Mouse (Mus musculus) limb, embryonic 12.5 days (tissue): Measurements from ENCODE around the gene Cadm1. TPM values are rescaled to one million over a fixed set of nuclear protein-coding genes. Genes with fewer than 3 reads are reported as not detected.

Experiments used
- ATAC-seq: fragments of 200-750 bp; cut with Nextera tagmentation; 2 replicates; pipeline ENCODE4 v1.8.0; 2017; ENCODE audit warnings: low read depth, moderate TSS enrichment; ENCODE audit not compliant: insufficient number of reproducible peaks, insufficient read depth, low FRiP score, low TSS enrichment
- H3K27ac ChIP-seq: fragments of 300-500 bp; sonication (generic); 2 replicates; pipeline ENCODE4 v1.5.1; 2016; ENCODE audit warnings: mild to moderate bottlenecking, moderate library complexity
- H3K27me3 ChIP-seq: fragments of 300-500 bp; sonication (generic); 2 replicates; pipeline ENCODE4 v1.6.1; 2016; ENCODE audit warnings: mild to moderate bottlenecking, moderate library complexity
- H3K36me3 ChIP-seq: fragments of 300-500 bp; sonication (generic); 2 replicates; pipeline ENCODE4 v1.6.1; 2016; ENCODE audit warnings: mild to moderate bottlenecking, moderate library complexity
- H3K4me1 ChIP-seq: fragments of 300-500 bp; sonication (generic); replicated peaks from 2 replicates; pipeline ENCODE4 v1.6.1; 2016
- H3K4me2 ChIP-seq: fragments of 300-500 bp; sonication (generic); 2 replicates; pipeline ENCODE4 v1.6.1; 2016; ENCODE audit warnings: mild to moderate bottlenecking, moderate library complexity
- H3K4me3 ChIP-seq: fragments of 300-500 bp; sonication (generic); replicated peaks from 2 replicates; pipeline ENCODE4 v1.5.1; 2016; ENCODE audit warnings: mild to moderate bottlenecking
- H3K9ac ChIP-seq: fragments of 300-500 bp; sonication (generic); replicated peaks from 2 replicates; pipeline ENCODE4 v1.6.1; 2016; ENCODE audit warnings: mild to moderate bottlenecking, moderate library complexity
- H3K9me3 ChIP-seq: fragments of 300-500 bp; sonication (generic); 2 replicates; pipeline ENCODE4 v1.6.1; 2016; ENCODE audit warnings: mild to moderate bottlenecking, moderate library complexity
- WGBS: fragments of 180-500 bp; shearing (Covaris S2); methylation state at CpG from one replicate; pipeline ENCODE4 v1.1.7; 2016; 5-methylcytosine and 5-hydroxymethylcytosine counted together
- polyA plus RNA-seq: library from polyadenylated mRNA; unstranded; fragments of >200 nt; fragmentation: Nextera tagmentation; extraction: Ambion mirVana; gene quantifications from 2 replicates; pipeline ENCODE4 v1.2.1, GENCODE M21; 2016

Cadm1 gene
- polyA plus RNA-seq, 1 experiment from 2014 or later, result 46.6 TPM

DNA sequence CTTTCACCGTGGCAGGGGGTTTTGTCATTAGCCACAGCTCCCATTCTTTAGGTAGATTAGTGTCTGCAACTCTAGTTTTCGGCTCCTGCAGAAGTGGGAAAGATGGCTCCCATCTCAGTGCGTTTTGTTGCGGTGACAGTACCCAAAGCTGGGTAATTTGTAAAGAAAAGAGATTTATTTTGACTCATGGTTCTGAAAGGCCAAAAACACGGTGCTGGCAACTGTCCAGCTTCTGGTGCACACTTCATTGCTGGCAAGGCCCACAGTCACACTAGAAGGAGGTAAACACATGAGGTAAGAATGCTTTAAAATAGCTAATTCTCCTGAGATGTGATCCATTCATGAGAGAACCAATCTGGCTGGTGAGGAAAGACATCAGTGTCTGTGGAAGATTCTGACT, 18.9 kb downstream of the Cadm1 start:
- no peak overlapping the region for H3K27ac ChIP-seq
- no peak overlapping the region for H3K4me3 ChIP-seq
- no peaks in the 10 kb centered on the region for H3K36me3 ChIP-seq
- H3K9me3 ChIP-seq, result no peaks in the 10 kb centered on the region
- no peak overlapping the region for H3K9ac ChIP-seq
- no peak overlapping the region for H3K4me2 ChIP-seq
- 92% methylated on average over 5 of the region's 5 CpGs for WGBS
- ATAC-seq, result no peak
- H3K4me1 ChIP-seq, result peaks cover 24% of the 10 kb centered on the region
- H3K27me3 ChIP-seq, result peaks cover 15% of the 10 kb centered on the region

DNA sequence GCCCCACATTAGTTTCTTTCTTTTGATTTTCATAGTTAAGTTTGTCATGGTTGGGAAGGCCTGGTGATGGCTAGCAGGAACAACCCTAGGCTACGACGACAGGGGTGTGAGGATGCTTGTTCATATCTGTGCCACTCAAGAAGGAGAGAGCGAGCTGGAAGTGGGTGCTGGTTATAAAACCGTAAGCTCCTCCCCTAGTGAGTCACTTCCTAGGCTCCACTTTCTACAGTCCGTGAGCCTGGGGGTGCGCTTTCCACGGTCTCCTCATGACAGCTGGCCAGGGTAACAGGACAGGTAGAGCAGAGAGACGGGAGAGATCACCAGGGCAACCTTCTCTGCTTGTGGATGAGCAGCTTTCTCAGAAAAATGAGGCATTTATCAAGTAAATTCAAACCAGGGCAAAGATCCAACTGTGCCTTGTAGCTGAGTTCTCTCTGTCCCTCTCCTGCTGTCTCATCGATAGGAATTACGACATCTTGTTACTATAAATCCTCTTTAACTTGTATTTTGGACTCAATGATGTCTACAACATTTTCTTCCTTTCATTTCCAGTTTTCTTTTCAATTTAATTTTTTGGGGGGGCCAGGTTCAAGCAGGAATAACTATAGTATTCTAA, 23.1 kb downstream of the Cadm1 start:
- Histone ChIP-seq H3K9me3 (no peaks in the 10 kb centered on the region), H3K4me3 (no peak overlapping the region), H3K36me3 (no peaks in the 10 kb centered on the region), H3K4me2 (no peak overlapping the region), H3K9ac (no peak overlapping the region), H3K4me1 (peaks cover 9% of the 10 kb centered on the region), H3K27me3 (no peaks in the 10 kb centered on the region), H3K27ac (no peak overlapping the region)
- WGBS, result 91% methylated on average over 10 of the region's 10 CpGs
- ATAC-seq, result no peak

- H3K36me3 ChIP-seq, result no peaks in the 10 kb centered on the region
- no peak overlapping the region for H3K27ac ChIP-seq
- peaks cover 5% of the 10 kb centered on the region; the same call in 1 of the 2 replicates for H3K9me3 ChIP-seq
- H3K4me3 ChIP-seq, result no peak overlapping the region
- no peak overlapping the region for H3K9ac ChIP-seq
- no peak overlapping the region for H3K4me2 ChIP-seq
- WGBS, result 94% methylated on average over 3 of the region's 3 CpGs
- ATAC-seq, result no peak
- no peaks in the 10 kb centered on the region for H3K27me3 ChIP-seq
- H3K4me1 ChIP-seq, result peaks cover 9% of the 10 kb centered on the region
Measured at GRCm38 (mm10) chr9:47560726-47561125, 30.8 kb downstream of the Cadm1 start.

DNA sequence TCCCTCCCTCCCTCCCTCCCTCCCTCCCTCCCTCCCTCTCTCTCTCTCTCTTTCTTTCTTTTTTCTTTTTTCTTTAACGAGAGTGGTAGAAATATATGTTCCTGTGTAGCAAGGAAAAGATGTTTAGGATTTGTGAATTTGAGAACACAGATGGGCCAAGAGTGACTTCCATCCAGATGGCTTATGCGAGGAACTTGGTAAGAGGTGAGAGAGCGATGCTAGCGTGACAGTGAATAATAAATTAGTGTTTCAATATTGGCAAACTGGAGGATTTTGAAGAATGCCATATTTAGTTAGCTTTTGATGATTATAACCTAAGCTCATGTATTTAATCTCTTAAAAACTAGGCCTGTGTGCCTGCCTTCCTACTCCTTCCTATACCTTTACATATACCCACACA, 31.6 kb downstream of the Cadm1 start:
- H3K9me3 ChIP-seq, result peaks cover 5% of the 10 kb centered on the region; the same call in 1 of the 2 replicates
- H3K27ac ChIP-seq, result no peak overlapping the region
- H3K4me2 ChIP-seq, result no peak overlapping the region
- H3K4me3 ChIP-seq, result no peak overlapping the region
- no peak overlapping the region for H3K9ac ChIP-seq
- ATAC-seq, result no peak
- H3K4me1 ChIP-seq, result peaks cover 5% of the 10 kb centered on the region
- no peaks in the 10 kb centered on the region for H3K36me3 ChIP-seq
- H3K27me3 ChIP-seq, result no peaks in the 10 kb centered on the region
- 86% methylated on average over 3 of the region's 4 CpGs for WGBS

GRCm38 (mm10) chr9:47565088-47565487, 35.1 kb downstream of the Cadm1 start:
- H3K4me2 ChIP-seq, result no peak overlapping the region
- no peak overlapping the region for H3K4me3 ChIP-seq
- H3K27ac ChIP-seq, result no peak overlapping the region
- no peak overlapping the region for H3K9ac ChIP-seq
- no peaks in the 10 kb centered on the region; the same call in 1 of the 2 replicates for H3K4me1 ChIP-seq
- peaks cover 5% of the 10 kb centered on the region; the same call in 1 of the 2 replicates for H3K27me3 ChIP-seq
- no peaks in the 10 kb centered on the region for H3K36me3 ChIP-seq
- no peak for ATAC-seq
- WGBS, result 60% methylated on average over 5 of the region's 5 CpGs
- H3K9me3 ChIP-seq, result peaks cover 5% of the 10 kb centered on the region; the same call in 1 of the 2 replicates

DNA sequence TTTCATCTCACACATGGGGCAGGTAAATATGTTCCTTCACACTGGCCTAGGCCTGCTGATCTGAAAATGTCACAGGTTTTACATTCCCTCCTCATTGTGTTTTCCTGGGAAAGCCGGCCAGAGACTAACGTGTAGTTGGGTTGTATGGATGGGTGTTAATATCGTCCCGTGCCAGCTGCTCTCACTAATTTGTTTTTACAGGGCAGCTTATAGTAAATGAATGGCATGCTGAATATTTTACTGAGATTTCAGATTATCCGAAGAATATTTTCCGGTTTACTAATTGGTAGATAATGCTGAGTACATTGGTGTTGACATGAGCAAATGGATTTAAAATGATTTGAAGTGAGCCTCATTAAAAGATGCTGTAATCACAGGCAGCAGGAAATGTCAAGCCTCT, 37.9 kb downstream of the Cadm1 start:
- Histone ChIP-seq H3K9ac (no peak overlapping the region), H3K4me1 (no peaks in the 10 kb centered on the region; the same call in 1 of the 2 replicates), H3K4me2 (no peak overlapping the region), H3K27me3 (peaks cover 5% of the 10 kb centered on the region; the same call in 1 of the 2 replicates), H3K27ac (no peak overlapping the region), H3K4me3 (no peak overlapping the region), H3K36me3 (no peaks in the 10 kb centered on the region), H3K9me3 (no peaks in the 10 kb centered on the region)
- ATAC-seq, result no peak
- WGBS, result 69% methylated on average over 6 of the region's 6 CpGs

- H3K27me3 ChIP-seq, result peaks cover 12% of the 10 kb centered on the region; the same call in 1 of the 2 replicates
- no peaks in the 10 kb centered on the region for H3K9me3 ChIP-seq
- no peak overlapping the region for H3K4me3 ChIP-seq
- H3K4me1 ChIP-seq, result peaks cover 17% of the 10 kb centered on the region
- 67% methylated on average over 4 of the region's 4 CpGs for WGBS
- H3K4me2 ChIP-seq, result no peak overlapping the region
- ATAC-seq, result no peak
- H3K36me3 ChIP-seq, result no peaks in the 10 kb centered on the region
- no peak overlapping the region for H3K9ac ChIP-seq
- H3K27ac ChIP-seq, result no peak overlapping the region
Measured at GRCm38 (mm10) chr9:47570184-47570583, 40.2 kb downstream of the Cadm1 start.

GRCm38 (mm10) chr9:47571461-47571860, 41.5 kb downstream of the Cadm1 start:
- H3K9ac ChIP-seq, result no peak overlapping the region
- H3K4me2 ChIP-seq, result no peak overlapping the region
- H3K4me3 ChIP-seq, result no peak overlapping the region
- peaks cover 16% of the 10 kb centered on the region; the same call in 1 of the 2 replicates for H3K27me3 ChIP-seq
- WGBS, result 87% methylated on average over 7 of the region's 7 CpGs
- no peak for ATAC-seq
- H3K4me1 ChIP-seq, result peaks cover 29% of the 10 kb centered on the region
- no peaks in the 10 kb centered on the region for H3K9me3 ChIP-seq
- H3K36me3 ChIP-seq, result no peaks in the 10 kb centered on the region
- H3K27ac ChIP-seq, result no peak overlapping the region

GRCm38 (mm10) chr9:47572132-47572531, 42.2 kb downstream of the Cadm1 start:
- ATAC-seq, result no peak
- no peak overlapping the region for H3K4me3 ChIP-seq
- no peak overlapping the region for H3K9ac ChIP-seq
- no peak overlapping the region for H3K4me2 ChIP-seq
- no peaks in the 10 kb centered on the region for H3K36me3 ChIP-seq
- peaks cover 19% of the 10 kb centered on the region; the same call in 1 of the 2 replicates for H3K27me3 ChIP-seq
- peaks cover 31% of the 10 kb centered on the region for H3K4me1 ChIP-seq
- no peaks in the 10 kb centered on the region for H3K9me3 ChIP-seq
- no peak overlapping the region for H3K27ac ChIP-seq
- 70% methylated on average over 5 of the region's 5 CpGs for WGBS

GRCm38 (mm10) chr9:47573456-47573855, 43.5 kb downstream of the Cadm1 start:
- no peak for ATAC-seq
- Histone ChIP-seq H3K36me3 (no peaks in the 10 kb centered on the region), H3K27ac (no peak overlapping the region), H3K4me2 (no peak overlapping the region), H3K9me3 (no peaks in the 10 kb centered on the region), H3K27me3 (peaks cover 22% of the 10 kb centered on the region; the same call in 1 of the 2 replicates), H3K4me3 (no peak overlapping the region), H3K9ac (no peak overlapping the region), H3K4me1 (peaks cover 31% of the 10 kb centered on the region)
- 83% methylated on average over 7 of the region's 7 CpGs for WGBS

DNA sequence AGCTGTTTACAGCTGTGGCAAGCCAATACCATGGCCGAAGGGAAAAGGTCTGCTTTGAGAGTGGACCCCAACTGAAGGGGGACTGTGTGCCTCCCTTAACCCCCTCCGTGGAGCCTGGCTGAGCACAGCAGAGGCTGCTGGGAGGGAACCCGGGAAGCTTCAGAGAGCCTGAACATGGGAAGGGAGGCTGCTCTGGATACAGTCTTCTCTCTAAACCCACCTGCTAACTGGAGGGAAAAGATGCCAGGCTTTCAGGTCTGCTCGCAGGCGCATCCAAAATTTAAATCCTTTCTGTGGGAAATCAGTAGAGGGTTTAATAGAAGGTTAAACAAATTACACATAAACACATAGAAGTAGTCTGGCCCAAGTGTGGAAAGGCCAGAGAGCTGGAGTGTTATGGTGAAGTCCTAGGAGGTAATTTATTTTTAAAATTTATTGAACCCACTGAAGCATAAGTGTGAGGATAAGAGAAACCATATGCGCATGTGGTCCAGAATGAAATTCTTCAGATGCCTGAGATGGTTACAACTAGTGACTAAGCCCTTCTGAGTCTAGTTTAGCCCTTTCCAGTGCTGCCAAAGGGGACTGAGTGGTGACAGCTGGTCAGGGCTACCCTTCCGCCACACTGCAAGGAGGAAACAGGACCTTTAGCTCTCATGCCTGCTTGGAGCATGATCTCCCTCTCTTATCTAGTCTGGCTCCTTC, 44.9 kb downstream of the Cadm1 start:
- Histone ChIP-seq H3K9me3 (no peaks in the 10 kb centered on the region), H3K36me3 (no peaks in the 10 kb centered on the region), H3K27ac (peak overlapping the region; percentile 25; the same call in 1 of the 2 replicates), H3K27me3 (peaks cover 23% of the 10 kb centered on the region), H3K4me1 (peaks cover 31% of the 10 kb centered on the region), H3K4me3 (no peak overlapping the region), H3K4me2 (peak overlapping the region; percentile 13; the same call in 1 of the 2 replicates), H3K9ac (no peak overlapping the region)
- ATAC-seq, result peak; percentile 69
- 30% methylated on average over 7 of the region's 7 CpGs for WGBS
